Mouse (Mus musculus) adrenal gland, postnatal 14 days (tissue): ENCODE results near the gene Gm5426. TPM values are rescaled to one million over a fixed set of nuclear protein-coding genes. Genes with fewer than 3 reads are reported as not detected.
"Not testable (repeated sequence)": the region's sequence is repeated elsewhere in the genome, so short reads cannot be mapped to it uniquely, and the experiment has no call there.

Experiments
- DNase-seq: peaks from one replicate; pipeline ENCODE4 v3.0.0; 2021; ENCODE audit warnings: mixed read lengths
- total RNA-seq: library from RNA; stranded (reverse); gene quantifications from 2 replicates; pipeline ENCODE4 v1.2.3, GENCODE M21; 2021

The Gm5426 gene
- total RNA-seq, 1 experiment from 2014 or later: not detected

DNA sequence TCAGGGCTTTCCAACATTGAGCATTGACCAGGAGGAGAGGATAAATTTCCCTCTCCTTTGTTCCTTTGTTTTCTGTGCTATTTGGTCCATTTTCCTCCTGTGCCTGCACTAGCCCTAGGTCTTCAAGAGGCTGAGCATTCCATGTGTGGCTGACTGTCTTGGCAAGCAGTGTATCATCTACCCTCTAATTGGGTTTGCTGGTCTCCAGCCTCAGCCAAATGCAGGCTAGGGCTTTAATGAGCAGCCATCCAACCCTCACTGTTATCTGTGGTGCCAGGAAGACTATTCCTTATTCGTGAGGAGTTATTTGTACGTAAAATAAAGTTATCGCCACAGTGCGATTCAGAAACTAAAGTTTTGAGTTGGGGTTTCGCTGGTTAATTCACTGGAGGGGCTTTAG lies 2.2 kb downstream of the Gm5426 start:
- DNase-seq: no peak

DNA sequence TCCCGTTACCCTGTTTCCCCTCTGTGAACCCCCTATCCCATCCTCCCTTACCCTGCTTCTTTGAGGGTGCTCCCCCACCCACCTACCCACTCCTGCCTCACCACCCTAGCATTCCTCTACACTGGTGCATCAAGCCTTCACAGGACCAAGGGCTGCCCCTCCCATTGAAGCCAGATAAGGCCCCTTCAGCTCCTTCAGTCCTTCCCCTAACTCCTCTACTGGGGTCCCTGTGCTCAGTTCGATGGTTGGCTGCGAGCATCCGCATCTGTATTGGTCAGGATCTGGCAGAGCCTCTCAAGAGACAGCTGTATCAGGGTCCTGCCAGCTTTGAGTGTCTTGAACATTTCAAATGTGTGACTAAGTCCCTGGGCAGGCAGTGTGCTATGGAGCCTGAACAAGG lies 2.9 kb downstream of the Gm5426 start:
- not testable (repeated sequence) for DNase-seq

DNA sequence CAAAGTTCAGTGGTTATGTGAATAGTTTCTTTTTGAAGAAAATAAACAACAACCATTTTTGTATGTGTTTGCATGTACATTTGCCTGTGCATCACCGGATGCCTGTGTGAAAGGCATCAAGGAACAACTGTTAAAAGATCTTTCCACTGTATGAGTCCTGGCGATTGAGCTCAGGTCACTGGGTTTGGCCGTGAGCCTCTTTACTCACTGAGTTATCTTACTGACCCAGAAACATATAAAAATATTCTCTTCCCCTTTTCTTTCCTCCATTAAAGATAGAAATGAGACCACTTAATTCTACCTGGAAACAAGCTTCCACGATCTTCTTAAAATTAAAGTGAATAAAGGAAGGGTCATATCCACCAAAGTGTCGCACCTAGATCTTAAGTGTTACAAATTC lies 10.2 kb downstream of the Gm5426 start:
- no peak for DNase-seq

DNA sequence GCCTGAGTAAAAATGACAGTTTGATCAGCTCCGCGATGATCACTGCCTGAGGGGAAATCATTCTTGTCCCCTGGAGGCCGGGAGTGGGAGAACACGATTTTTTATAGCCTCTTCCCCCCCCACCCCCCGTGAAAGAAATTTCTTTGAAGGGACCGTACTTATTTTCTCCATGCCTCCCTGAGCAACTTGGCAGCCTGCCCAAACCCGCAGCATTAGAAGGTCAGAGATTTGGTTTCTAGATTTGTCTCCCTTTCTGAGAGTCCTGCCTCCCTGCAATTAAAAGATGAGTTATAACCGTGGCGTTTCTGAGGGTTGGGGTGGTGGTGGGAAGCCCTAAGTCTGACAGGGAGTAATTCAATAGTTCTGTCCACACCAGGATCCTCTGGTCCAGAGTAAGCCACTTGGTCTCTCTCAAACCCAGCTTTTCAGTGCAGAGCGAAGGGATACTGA lies 11.9 kb downstream of the Gm5426 start:
- DNase-seq: peak; percentile 77

DNA sequence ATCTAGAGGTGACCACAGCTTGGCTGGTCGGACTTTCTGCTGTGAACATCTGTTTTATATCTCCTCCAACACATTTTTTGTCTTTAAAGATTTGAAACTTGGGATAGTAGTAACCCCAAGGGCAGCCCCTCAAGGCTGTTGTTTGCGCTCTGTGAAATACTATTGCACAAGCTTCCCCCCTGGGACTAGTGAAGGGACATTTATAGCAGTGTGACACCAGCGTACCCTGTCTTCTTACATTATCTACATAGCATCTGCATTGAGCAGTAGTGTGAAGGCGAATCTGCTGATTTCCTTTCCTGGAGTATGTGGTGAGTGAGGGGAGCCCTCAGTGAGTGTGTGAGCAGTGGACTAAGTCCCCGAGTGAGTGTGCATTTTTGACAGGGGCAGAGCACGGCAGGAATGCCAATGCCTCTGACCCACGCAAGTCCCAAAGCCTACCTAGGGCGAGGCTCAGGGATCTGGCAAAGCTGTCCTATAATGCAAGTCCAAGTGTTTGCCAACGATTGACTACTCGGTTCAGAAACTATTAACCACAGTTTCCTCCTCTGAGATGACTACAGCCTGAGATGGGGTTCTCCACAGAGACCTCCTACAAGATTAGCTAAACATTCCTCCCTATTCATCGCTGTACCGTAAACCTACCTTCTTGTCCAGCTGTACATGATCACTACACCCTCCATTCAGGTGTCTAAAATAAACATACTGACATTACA lies 14.2 kb downstream of the Gm5426 start:
- peak; percentile 41 for DNase-seq

DNA sequence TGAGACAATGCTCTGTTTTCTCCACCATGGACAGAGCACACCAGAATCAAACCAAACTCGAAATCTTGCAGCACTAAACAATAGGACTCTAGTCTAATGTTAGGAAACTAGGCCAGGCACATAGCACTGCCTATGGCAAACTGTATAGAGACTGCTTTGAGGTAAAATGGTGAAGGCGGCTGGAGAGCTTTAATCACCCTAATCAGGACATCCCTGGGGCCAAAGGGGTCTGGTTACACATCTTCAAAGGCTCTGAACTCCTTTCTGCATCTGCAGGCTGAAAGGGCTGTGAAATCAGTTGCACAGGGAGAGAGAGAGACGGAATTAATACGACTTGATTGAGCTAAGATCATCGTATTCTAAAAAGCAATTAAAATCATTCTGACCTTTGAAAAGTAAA lies 16.9 kb downstream of the Gm5426 start:
- DNase-seq: no peak

DNA sequence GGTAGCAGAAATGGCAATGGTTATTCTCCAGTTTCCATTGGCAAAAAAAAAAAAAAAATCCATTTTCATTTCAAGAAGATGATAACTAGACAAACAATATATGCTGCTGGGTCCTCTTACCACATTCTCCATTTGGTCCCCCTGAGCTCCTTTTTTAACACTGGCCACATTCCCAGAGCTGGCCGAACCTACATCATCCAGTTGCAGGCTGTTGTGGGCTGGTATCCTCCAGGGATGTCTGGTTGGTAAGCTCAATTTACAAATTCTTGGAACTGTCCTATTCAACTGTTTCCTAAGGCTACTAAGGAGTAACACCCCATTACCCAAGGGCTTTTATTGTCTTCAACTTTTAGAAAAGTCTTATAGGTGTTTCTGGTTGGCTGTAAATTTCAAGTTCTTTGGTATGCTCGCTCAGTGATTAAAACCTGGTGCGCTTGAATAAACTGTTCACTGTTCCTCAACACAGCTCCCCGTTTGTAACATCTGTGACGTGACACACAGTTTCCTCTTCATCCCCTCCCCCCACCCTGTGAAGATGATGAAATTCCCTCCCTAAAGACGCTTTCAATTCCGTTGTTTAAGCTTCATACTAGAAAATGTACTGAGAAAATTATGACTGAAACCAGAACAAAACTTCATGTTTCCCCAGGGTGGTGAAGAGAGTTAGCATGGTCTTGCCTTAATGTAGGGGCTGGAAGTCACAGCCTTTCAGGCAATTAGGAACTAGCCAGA lies 26.7 kb downstream of the Gm5426 start:
- DNase-seq: peak; percentile 23

DNA sequence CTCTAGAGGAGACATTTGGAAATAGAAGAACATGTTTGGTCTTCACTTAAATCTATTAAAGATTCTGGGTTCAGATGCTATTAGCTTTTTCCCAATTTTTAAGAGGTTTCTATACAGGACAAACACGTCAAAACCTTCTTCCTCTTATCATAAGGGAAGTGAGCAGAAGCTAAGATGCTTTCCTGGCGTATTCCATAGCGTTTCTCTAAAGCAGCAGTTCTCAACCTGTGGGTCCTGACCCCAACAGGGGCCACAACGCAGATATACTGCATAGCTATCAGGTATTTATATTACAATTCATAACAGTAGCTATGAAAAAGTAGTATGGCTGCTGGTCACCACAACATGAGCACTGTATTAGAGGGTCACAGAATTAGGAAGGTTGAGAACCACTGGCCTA lies 27.4 kb downstream of the Gm5426 start:
- no peak for DNase-seq

DNA sequence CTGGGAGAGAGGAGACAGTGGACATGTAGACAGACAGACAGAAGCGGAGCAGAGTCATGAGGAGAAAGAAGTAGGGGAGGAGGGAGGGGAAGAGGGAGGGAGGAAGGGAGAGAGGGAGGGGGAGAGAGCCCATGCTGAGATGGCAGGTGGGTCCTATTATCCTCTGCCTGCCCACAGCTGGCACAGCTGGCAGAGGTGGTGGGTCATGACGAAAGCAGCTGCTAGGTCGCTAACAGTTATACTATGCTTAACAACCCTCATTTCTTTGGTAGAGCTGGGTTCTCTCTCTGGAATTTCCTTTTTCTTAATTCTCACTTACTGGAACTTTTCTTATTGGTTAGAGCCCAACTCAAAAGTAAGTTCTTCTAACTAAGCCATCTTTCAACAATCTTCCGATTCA lies 28.9 kb downstream of the Gm5426 start:
- DNase-seq: no peak

DNA sequence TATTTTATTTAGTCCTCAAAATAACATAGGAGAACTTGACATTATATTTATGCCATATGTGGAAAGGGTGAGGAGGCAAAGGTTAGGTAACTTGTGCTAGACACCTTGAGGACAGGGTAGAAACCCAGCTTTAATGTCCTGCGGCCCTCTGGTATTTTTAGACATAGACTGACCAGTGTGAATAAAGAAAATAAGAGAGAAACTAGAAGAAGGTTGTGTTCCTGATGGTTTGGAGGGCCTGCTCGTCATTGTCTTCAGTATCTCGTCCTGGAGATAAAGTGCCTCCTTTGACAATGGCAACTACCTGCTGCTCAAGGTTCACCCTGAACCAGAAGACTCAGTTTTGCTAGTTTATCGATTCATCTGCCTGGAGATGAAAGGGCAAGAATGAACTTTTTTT lies 32.6 kb downstream of the Gm5426 start:
- DNase-seq: no peak

DNA sequence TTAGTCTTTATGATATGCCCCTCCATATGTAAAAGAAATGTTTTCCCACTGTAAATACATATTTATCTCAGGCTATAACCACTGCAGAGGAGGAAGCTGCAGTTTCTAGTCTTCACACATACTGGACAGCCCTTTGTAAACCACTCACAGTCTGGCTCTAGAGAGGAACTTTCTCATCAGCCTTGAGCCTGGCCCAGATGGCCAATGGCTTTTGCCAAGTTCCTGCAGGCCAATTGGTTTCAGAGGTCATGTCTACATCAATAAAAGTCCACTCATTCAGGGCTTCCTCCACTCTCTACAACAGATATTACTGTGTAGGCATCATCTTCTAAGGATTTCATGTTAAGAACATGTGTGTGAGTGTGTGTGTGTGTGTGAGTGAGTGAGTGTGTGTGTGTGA lies 35.1 kb downstream of the Gm5426 start:
- peak; percentile 40 for DNase-seq

DNA sequence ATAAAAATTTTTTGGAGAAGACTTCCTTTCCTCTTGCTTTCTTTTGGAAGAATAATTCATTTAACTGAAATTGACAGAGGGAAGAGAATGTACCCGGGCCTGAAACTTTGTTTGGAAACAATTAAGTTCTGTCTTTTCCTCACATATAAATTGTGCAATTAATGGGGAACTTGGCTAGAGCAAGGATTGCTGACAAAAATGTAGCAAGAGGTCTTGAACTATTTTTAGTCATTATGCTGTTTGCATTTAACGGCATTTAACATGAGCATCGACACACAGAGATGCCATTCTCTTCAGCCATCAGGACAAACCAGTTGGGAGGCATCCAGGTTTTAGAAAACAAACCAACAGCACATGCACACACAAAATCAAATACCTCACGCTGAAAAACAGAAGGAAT lies 36.6 kb downstream of the Gm5426 start:
- DNase-seq: no peak

DNA sequence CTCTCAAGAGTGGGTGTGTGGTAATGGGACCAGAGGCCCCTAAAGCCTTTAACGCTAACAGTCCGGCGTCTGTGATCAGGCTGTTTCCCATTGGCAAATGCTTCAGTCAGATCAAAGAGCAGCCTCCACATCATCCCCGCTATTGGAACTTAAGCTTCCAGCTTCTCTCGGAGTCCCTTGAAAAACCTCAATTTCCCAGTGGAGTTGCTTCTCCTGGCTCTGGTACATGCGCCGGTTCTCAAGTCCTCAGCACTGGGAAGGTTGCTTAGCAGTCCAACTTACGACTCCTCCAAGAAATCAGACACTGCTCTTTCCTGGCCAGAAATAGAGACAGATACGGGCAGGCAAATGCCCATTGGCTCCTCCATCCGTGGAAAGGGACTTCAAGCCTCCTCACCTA lies 37.4 kb downstream of the Gm5426 start:
- DNase-seq: no peak

DNA sequence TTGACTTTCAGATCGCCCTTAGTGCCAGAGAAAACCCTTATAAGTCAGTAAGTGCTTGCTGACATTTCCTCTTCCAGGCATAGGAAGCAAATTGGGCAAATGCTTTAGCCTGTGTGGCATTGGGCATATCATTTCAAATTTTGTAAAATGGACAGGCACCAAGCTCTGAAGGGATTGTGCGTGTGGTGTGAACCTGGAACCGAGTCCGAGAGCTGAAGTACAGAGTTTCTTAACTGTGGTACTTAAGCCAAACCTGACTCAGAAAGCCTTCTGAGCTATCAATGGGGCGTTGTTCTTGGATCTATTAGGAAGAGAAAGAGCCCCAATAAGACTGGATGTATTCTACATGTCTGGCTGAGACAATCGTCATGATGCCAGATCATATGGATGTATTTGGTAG lies 40.5 kb downstream of the Gm5426 start:
- DNase-seq: no peak

DNA sequence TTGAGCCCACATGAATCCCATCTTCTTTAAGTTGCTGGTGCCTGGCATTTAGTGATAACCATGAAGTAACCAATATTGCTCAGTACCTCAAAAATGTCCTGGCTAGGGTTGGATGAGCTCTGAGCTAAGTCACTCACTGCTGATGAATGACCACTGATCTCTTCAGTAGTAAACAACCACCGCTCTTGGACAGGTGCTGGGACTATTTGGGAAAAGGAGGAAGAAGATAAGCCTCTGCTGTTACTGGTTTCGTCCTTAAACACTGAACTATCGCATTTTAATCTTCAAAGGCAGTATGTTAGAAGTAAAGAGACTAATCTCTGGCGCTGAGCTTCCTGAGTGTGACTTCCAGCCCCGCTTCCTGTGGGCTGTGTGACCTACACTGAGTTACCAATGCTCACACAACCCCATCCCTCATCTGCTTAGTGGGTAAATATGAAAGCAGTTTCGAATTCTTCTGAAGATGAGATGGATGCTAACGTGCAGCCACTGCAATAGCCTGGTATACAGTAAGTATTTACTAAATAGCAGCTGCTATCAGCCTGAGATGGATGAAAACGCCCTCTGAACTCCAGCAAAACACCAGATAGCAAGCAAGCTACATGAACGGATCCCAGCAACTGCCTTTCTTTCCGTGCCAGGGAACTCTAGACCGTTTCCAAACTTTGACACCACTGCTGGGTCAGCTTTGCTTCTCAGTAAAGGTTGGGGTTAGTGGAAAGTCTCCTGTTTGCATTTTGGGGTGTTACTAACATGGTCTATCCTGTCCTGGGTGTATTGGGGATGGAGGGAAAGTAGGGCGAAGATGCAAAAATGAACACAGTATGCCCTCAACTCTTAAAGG lies 44.4 kb downstream of the Gm5426 start:
- no peak for DNase-seq

DNA sequence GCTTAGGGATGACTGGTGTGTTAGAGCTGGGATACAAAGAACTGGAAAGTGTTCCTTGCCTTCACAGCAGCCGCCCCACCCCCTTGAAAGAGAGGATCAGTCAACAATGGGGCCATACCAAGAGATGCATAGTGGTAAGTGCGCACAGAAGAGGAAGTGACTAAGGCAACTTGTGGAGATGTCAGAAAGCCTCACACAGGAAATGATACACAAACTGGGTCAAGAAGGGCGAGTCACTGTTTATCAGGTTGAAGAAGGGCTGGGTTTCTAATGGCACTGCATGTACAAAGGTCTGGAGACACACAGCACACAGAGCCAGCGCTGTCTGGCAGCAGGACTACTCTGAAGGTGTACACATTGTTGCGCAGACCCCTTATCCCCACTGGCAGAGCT lies 45.0 kb downstream of the Gm5426 start:
- DNase-seq: no peak

DNA sequence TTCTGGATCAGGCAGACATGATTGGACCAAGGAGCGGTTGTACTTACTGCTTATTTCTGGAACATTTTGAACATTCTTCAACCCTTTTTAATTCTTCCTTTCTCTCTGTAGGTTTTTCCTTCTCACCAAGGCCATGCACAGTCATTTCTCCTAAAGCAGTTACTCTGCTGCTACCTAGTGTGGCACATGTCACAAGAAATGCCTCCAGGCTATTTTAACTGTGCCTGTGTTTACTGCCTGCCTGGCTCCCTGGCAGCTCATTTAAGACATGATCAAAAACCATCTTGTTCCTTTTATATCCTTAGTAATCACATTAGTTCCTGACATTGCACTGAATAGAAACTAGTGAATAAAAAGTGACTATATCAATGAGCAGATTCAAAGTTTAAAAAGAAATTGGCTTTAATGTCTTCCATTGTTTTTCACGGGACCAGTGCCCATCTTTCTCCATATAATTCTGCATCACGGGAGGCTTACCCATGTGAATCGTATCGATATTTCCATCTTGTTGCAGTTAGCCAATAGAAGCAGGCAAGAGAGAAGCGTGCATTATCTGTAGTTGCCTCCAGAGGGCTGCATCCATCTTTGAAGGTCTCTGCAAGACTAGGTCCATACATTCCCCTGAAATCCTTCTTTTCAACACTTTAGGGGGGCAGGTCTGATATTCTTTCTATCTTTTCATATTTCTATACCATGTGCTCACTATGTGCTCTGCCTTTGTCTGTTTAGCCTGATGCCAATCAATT lies 45.7 kb downstream of the Gm5426 start:
- DNase-seq: no peak

DNA sequence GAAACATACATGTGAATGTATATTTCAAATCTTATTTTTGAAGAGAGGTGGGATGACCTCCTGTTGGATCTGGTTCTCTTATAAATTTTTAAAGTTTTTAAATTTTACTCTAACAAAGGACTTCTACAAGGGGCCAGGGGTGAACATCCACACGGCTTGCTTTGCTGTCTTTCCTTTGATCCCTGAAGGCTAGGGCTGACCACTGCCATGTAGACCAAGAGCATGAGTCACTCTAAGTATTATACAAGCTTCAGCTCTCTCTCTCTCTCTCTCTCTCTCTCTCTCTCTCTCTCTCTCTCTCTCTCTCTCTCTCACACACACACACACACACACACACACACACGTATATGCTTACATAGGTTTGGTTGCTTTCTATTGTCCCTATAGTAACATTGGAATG lies 48.6 kb downstream of the Gm5426 start:
- no peak for DNase-seq

DNA sequence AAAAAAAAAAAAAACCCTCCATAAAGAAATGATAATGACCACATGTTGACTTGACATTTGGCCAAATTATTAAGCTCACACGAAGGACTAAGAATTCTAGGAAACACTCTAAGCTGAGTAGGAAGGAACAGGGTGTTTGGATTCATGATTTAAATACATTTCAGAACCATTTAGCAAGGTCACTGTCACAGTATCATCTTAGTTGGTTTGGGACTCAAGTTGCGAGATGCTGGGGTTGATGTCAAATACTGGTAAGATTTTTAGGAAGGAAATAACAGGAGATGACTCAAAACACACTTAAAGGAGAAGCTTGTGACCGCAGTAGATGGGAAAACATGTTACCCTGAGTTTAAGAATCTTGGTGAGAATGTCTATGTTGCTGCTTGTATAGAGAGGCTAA lies 49.2 kb downstream of the Gm5426 start:
- DNase-seq: no peak
